In genomic region chr9:117716476-117716875, GRCm38 (mm10) we compare ENCODE assay signal across 13 mouse cellular contexts.
"Had no signal": no experiment of that assay in that cellular context is flagged by ENCODE, and none has a peak within 500 bp of the region (broad histone marks: within the 10 kb centered on the region; RNA-seq: fewer than 3 reads in every experiment).

No protein-coding gene starts in this region.

- H3K4me3 ChIP-seq: lung, embryonic 15.5 days; megakaryocyte, embryonic 14.5 days; midbrain, embryonic 13.5 days; midbrain, embryonic 15.5 days; neural tube, embryonic 12.5 days; stomach, embryonic 15.5 days had no signal

- H3K27ac ChIP-seq: macrophage; midbrain, embryonic 13.5 days; midbrain, embryonic 15.5 days; neural tube, embryonic 12.5 days; stomach, embryonic 15.5 days; stomach, postnatal 0 days had no signal

- H3K36me3 ChIP-seq: lung, embryonic 15.5 days; midbrain, embryonic 13.5 days; midbrain, embryonic 15.5 days; neural tube, embryonic 12.5 days; stomach, embryonic 15.5 days had no signal

- H3K27me3 ChIP-seq: lung, embryonic 15.5 days; megakaryocyte, embryonic 14.5 days; midbrain, embryonic 13.5 days; midbrain, embryonic 15.5 days; neural tube, embryonic 12.5 days; stomach, embryonic 15.5 days had no signal

- DNase-seq: lung, adult 2 months; right cerebral cortex, postnatal 14 days; thymus, adult 2 months; thymus, postnatal 25 days; thymus, postnatal 4 days had no signal

- H3K4me1 ChIP-seq: megakaryocyte, embryonic 14.5 days; midbrain, embryonic 13.5 days; midbrain, embryonic 15.5 days; neural tube, embryonic 12.5 days; stomach, embryonic 15.5 days had no signal
